Mouse (Mus musculus) testis, adult 2 months (tissue): ENCODE results near the gene Serpine3. TPM values are rescaled to one million over a fixed set of nuclear protein-coding genes. Genes with fewer than 3 reads are reported as not detected.

Experiments
- H3K27ac ChIP-seq: fragments of 200-500 bp; 2 replicates; pipeline ENCODE4 v1.5.1; 2012; ENCODE audit warnings: low read depth, low read length; ENCODE audit not compliant: control insufficient read depth, insufficient read depth
- H3K27me3 ChIP-seq: fragments of 200-500 bp; 2 replicates; pipeline ENCODE4 v1.6.1; 2012; ENCODE audit warnings: mild to moderate bottlenecking, low read length, moderate library complexity; ENCODE audit not compliant: control insufficient read depth, insufficient read depth
- H3K36me3 ChIP-seq: fragments of 200-500 bp; 2 replicates; pipeline ENCODE4 v1.6.1; 2012; ENCODE audit warnings: mild to moderate bottlenecking, low read length; ENCODE audit not compliant: control insufficient read depth, insufficient read depth
- H3K4me1 ChIP-seq: fragments of 200-500 bp; 2 replicates; pipeline ENCODE4 v1.6.1; 2012; ENCODE audit warnings: low read length; ENCODE audit not compliant: control insufficient read depth, insufficient read depth
- H3K4me3 ChIP-seq: fragments of 200-500 bp; 2 replicates; pipeline ENCODE4 v1.5.1; 2012; ENCODE audit warnings: low read depth, mild to moderate bottlenecking, low read length, moderate library complexity, mixed read lengths; ENCODE audit not compliant: control insufficient read depth
- CTCF ChIP-seq: fragments of 200-500 bp; IDR thresholded peaks from 2 replicates; pipeline ENCODE4 v1.5.1; 2012; ENCODE audit warnings: low read depth, mild to moderate bottlenecking, inconsistent platforms, low read length, moderate library complexity; ENCODE audit not compliant: control insufficient read depth, insufficient read depth, insufficient replicate concordance
- POLR2A ChIP-seq: fragments of 200-500 bp; IDR thresholded peaks from 2 replicates; pipeline ENCODE4 v1.6.1; 2012; ENCODE audit warnings: low read depth, mild to moderate bottlenecking, inconsistent platforms, low read length, moderate library complexity; ENCODE audit not compliant: control insufficient read depth
- polyA plus RNA-seq: library from polyadenylated mRNA; depleted of rRNA; stranded (reverse); fragments of >200 nt; gene quantifications from 2 replicates; pipeline ENCODE4 v1.2.3, GENCODE M21; 2012; rRNA removed

Gene Serpine3
- polyA plus RNA-seq, 1 experiment = not detected

GRCm38 (mm10) chr14:62735646-62736045, 72.2 kb downstream of the Serpine3 start:
- Histone ChIP-seq H3K27me3 (no peaks in the 10 kb centered on the region), H3K36me3 (no peaks in the 10 kb centered on the region), H3K27ac (no peak overlapping the region), H3K4me3 (no peak overlapping the region), H3K4me1 (no peaks in the 10 kb centered on the region)
- TF ChIP-seq POLR2A = no peak
- TF ChIP-seq CTCF = no peak

Other genes with a start within 250 kb of the Serpine3 start
- 0.10 and 0.12 TPM in 2 replicates for gene Gucy1b2, start 207.4 kb upstream of the Serpine3 start, polyA plus RNA-seq
- gene Fam124a, start 107.9 kb upstream of the Serpine3 start, polyA plus RNA-seq = 2.2 and 3.2 TPM in 2 replicates
- 0.66 and 0.96 TPM in 2 replicates for gene Gm4131, start 96.7 kb upstream of the Serpine3 start, polyA plus RNA-seq
- 28.2 and 31.7 TPM in 2 replicates for gene Ints6, start 97.5 kb downstream of the Serpine3 start, polyA plus RNA-seq
- gene Wdfy2, start 174.0 kb downstream of the Serpine3 start, polyA plus RNA-seq = 4.1 and 4.2 TPM in 2 replicates